Mouse (Mus musculus): Measurements from ENCODE around the gene Ube2h. TPM values are rescaled to one million over a fixed set of nuclear protein-coding genes. Genes with fewer than 3 reads are reported as not detected.

The Ube2h gene
- polyA plus RNA-seq, 1 experiment from 2014 or later: 40.1 TPM

DNA sequence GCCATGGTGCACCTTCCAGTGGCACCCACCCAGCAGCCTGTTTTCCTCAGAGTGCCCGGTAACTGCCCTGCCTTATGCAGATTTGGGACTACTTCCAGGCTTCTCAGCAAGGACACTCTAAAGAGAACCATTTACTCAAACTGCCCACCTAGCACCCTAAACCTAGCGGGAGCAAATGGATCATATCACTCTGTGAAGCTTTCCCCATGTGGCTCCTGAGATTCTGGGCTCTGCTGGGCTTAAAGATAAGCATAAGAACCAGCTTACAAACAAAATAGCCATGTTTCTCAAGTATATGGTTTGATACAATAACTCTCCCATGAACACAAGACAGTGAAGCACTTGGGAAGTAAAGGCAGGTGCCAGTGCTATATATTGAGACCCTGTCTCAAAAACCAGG, 11.8 kb downstream of the Ube2h start:
- Histone ChIP-seq H3K4me3 (no peak overlapping the region), H3K27ac (no peak overlapping the region), H3K9me3 (no peaks in the 10 kb centered on the region), H3K36me3 (peaks cover 24% of the 10 kb centered on the region), H3K27me3 (no peaks in the 10 kb centered on the region), H3K4me1 (no peaks in the 10 kb centered on the region), H3K9ac (no peak overlapping the region), H3K4me2 (no peak overlapping the region)
- ATAC-seq (ENCODE audit: borderline replicate concordance, extremely low read depth, low FRiP score, low TSS enrichment): no peak
- 88% methylated on average over 2 of the region's 2 CpGs for WGBS

DNA sequence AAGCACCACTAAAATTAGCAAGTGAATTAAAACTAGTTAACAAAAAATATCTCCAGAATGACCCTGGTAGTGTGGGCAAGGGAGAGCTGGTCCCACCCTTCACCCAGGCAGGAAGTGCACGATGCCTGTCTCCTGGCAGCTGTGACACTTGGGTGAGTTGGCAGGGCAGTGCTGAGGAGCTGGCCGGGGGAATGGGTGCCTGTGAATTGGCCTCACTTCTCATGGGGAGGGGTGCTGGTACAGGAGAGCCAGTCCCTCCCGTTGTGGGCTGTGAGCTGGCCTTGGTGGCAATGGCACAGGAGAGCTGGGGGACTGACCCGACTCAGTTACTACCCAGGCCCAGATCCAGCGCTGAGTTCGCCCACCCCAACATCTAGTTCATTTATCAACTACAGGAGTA, 16.4 kb downstream of the Ube2h start:
- 80% methylated on average over 6 of the region's 6 CpGs for WGBS
- Histone ChIP-seq H3K4me1 (no peaks in the 10 kb centered on the region), H3K4me3 (no peak overlapping the region), H3K4me2 (no peak overlapping the region), H3K36me3 (peaks cover 41% of the 10 kb centered on the region), H3K27me3 (no peaks in the 10 kb centered on the region), H3K9ac (no peak overlapping the region), H3K27ac (no peak overlapping the region), H3K9me3 (no peaks in the 10 kb centered on the region)
- ATAC-seq (ENCODE audit: borderline replicate concordance, extremely low read depth, low FRiP score, low TSS enrichment): no peak

DNA sequence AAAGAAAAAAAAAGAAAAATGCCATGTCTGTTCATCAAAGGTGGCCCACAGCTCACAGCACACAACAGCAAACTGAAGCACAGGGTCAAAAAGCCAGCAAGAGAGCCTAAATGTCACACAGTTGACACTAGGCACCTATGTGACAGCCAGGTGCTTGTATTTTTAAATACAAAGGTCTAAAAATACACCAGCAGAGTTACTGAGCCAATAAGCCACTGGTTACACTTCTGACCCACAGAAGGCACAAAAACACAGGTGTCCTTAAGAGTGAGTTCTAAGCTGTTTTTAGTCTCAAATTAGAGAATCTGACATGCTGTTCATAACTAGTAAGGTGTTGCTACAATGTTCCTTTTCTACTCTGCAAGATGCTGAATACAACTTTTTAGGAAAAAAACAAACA, 17.7 kb downstream of the Ube2h start:
- Histone ChIP-seq H3K4me3 (no peak overlapping the region), H3K27ac (no peak overlapping the region), H3K4me1 (no peaks in the 10 kb centered on the region), H3K9ac (no peak overlapping the region), H3K9me3 (no peaks in the 10 kb centered on the region), H3K27me3 (no peaks in the 10 kb centered on the region), H3K4me2 (no peak overlapping the region), H3K36me3 (peaks cover 42% of the 10 kb centered on the region)
- no peak for ATAC-seq (ENCODE audit: borderline replicate concordance, extremely low read depth, low FRiP score, low TSS enrichment)

DNA sequence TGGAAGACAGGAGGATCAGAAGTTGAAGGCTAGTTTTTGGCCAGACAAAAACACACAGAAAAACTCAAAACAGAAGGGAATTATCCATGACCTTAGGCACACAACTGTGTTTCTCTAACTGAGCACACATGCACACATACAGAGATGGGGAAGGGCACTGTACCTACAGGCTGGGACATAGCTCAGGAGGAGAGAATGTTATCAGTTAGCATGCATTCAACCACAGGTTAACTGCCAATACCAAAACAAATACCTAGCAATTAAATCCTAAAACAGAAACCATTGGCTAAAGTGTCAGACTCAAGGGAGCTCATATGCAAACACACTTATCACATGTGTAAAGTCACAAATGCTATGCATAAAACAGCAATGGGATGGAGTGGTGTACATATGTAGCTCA, 20.2 kb downstream of the Ube2h start:
- H3K9me3 ChIP-seq: no peaks in the 10 kb centered on the region
- no peak overlapping the region for H3K27ac ChIP-seq
- H3K36me3 ChIP-seq: peaks cover 46% of the 10 kb centered on the region
- no peak overlapping the region for H3K4me3 ChIP-seq
- no peak for ATAC-seq (ENCODE audit: borderline replicate concordance, extremely low read depth, low FRiP score, low TSS enrichment)
- no peak overlapping the region for H3K4me2 ChIP-seq
- H3K4me1 ChIP-seq: no peaks in the 10 kb centered on the region
- H3K27me3 ChIP-seq: no peaks in the 10 kb centered on the region
- no peak overlapping the region for H3K9ac ChIP-seq

DNA sequence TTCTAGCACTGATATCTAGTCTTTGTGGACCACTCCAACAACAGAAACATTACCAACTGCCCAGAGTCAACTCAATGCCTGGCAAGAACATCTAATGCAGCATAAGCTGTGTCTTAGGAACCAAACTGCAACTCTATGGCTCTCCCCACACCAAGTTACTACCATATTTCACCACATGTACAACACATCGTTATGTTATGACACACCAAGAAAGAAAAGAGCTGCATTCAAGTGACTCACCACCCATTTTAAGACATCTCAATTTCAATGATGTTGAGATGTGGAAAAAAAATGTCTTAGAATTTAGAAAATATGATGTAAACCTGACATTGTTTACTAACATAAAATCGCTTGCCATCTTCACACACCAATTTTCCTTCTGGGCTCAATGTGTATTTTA, 22.0 kb downstream of the Ube2h start:
- ATAC-seq (ENCODE audit: borderline replicate concordance, extremely low read depth, low FRiP score, low TSS enrichment): no peak
- 77% methylated on average over 2 of the region's 2 CpGs for WGBS
- H3K27me3 ChIP-seq: no peaks in the 10 kb centered on the region
- H3K4me3 ChIP-seq: no peak overlapping the region
- no peak overlapping the region for H3K9ac ChIP-seq
- no peaks in the 10 kb centered on the region for H3K9me3 ChIP-seq
- H3K4me1 ChIP-seq: no peaks in the 10 kb centered on the region
- H3K36me3 ChIP-seq: peaks cover 56% of the 10 kb centered on the region
- H3K27ac ChIP-seq: no peak overlapping the region
- H3K4me2 ChIP-seq: no peak overlapping the region

DNA sequence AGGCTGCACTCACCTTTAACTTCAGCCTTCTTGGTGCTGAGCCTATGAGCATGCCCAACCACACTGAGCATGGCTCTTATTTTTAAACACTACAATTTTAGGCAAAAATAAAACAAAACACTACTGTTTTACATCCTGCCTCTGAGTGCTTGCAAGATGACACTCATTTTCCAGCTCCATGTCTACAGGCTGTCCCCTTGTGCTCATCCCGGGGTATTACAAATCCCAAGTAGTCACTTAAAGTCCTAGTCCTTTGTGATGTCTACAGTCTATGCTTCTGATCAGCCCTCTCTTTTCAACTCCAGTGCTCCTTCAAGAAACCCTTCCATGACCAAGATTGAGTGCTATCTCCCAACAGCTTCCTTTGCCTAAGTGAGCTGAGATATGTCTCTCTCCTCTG, 26.0 kb downstream of the Ube2h start:
- 77% methylated on average over 1 of the region's 1 CpGs for WGBS
- Histone ChIP-seq H3K27me3 (no peaks in the 10 kb centered on the region), H3K27ac (no peak overlapping the region), H3K36me3 (peaks cover 37% of the 10 kb centered on the region), H3K9me3 (no peaks in the 10 kb centered on the region), H3K4me1 (no peaks in the 10 kb centered on the region), H3K4me3 (no peak overlapping the region), H3K9ac (no peak overlapping the region), H3K4me2 (no peak overlapping the region)
- no peak for ATAC-seq (ENCODE audit: borderline replicate concordance, extremely low read depth, low FRiP score, low TSS enrichment)

DNA sequence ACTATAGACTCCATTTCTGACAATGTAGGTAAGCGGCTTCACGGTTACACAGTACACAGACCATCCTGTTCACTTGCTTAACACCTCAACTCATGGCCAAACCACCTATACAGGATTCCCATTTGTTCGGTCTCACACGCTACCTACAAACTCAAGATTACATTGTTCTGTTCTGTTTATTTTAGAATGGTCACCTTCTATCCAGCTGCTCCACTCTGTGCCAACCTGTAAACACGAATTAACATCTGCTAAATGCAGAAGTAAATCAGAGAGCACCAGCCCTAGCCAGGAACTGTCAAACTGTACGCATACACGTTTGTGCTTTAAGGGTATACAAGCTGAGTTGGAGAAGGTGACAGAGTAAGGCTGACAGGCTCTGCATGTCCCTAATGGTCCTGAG, 27.5 kb downstream of the Ube2h start:
- H3K36me3 ChIP-seq: peaks cover 41% of the 10 kb centered on the region
- ATAC-seq (ENCODE audit: borderline replicate concordance, extremely low read depth, low FRiP score, low TSS enrichment): no peak
- no peak overlapping the region for H3K9ac ChIP-seq
- H3K4me3 ChIP-seq: no peak overlapping the region
- H3K9me3 ChIP-seq: no peaks in the 10 kb centered on the region
- no peaks in the 10 kb centered on the region for H3K4me1 ChIP-seq
- H3K27me3 ChIP-seq: no peaks in the 10 kb centered on the region
- no peak overlapping the region for H3K27ac ChIP-seq
- no peak overlapping the region for H3K4me2 ChIP-seq
- 78% methylated on average over 7 of the region's 7 CpGs for WGBS

DNA sequence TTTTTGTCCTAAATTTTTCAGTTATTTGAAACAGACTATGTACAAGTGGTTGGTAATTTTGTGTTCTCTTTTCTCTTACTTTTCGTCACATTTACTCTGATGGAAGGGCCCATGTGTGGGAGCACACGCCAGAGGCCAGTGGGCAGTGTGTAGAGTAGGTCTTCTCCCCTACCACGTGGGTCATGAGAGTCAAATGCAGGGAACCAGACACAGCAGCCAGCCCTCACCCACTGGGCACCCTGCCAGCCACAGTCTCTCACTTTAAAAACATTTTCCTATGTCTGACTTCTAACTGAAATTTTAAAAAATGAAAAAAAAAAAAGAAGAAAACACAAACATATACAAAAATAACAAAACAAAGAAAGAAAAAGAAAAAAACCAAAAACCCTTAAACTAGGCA, 28.0 kb downstream of the Ube2h start:
- WGBS: 57% methylated on average over 3 of the region's 3 CpGs

DNA sequence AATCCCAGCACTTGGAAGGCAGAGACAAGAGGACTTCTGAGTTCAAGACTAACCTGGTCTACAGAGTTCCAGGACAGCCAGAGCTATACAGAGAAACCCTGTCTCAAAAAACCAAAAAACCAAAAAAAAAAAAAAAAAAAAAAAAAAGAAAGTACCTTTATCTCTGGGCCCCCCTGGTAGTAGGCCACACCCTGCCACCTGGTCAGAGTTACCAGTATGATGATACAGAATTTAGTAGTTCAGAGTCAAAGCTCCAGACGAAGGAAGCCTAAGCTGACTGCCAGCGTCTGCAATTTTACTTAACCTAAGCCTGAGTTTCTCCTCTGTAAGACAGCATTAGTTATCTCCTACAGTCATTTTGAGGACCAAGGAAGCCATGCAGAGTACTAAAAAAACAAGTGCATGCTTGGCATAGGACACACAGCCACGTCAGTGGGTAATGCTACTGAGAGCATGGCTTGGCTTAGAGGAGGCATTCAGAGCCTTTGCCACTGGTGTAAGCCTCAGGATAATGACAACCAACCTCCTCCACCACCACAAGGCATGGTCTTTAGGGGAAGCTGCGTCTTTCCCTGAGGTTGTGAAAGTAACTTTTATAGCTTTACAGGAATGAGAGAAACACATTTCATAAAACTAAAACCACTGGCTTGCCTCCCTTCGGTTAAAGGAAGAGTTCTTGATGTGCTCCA, 29.0 kb downstream of the Ube2h start:
- 77% methylated on average over 5 of the region's 5 CpGs for WGBS
- Histone ChIP-seq H3K27me3 (no peaks in the 10 kb centered on the region), H3K36me3 (peaks cover 42% of the 10 kb centered on the region), H3K9me3 (no peaks in the 10 kb centered on the region), H3K4me3 (no peak overlapping the region), H3K9ac (no peak overlapping the region), H3K27ac (no peak overlapping the region), H3K4me1 (no peaks in the 10 kb centered on the region), H3K4me2 (no peak overlapping the region)
- no peak for ATAC-seq (ENCODE audit: borderline replicate concordance, extremely low read depth, low FRiP score, low TSS enrichment)

More for the DNA sequence above, 28.0 kb downstream of the Ube2h start:
- no peak overlapping the region for H3K27ac ChIP-seq
- H3K4me3 ChIP-seq: no peak overlapping the region
- H3K36me3 ChIP-seq: peaks cover 41% of the 10 kb centered on the region
- no peaks in the 10 kb centered on the region for H3K27me3 ChIP-seq
- no peaks in the 10 kb centered on the region for H3K4me1 ChIP-seq
- no peaks in the 10 kb centered on the region for H3K9me3 ChIP-seq
- no peak for ATAC-seq (ENCODE audit: borderline replicate concordance, extremely low read depth, low FRiP score, low TSS enrichment)
- H3K9ac ChIP-seq: no peak overlapping the region
- no peak overlapping the region for H3K4me2 ChIP-seq

DNA sequence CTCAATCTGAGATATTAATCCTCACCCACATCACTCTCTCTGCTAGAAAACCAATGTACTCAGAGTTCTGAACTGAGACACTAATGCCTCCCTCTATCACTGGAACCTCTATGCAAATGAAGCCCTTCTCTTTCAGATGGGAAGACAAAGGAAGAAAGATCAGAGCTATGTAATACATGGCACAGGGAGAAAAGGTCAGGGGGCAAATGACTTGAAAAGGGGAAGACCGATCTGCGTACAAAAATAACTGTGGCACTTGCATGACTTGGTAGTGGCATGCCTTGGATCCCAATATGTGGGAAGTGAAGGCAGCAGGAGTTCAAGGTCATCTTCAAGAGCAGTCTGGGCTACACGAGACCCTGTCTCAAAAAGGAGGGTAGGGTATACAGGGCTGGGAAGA, 31.4 kb downstream of the Ube2h start:
- WGBS: 58% methylated on average over 3 of the region's 3 CpGs

DNA sequence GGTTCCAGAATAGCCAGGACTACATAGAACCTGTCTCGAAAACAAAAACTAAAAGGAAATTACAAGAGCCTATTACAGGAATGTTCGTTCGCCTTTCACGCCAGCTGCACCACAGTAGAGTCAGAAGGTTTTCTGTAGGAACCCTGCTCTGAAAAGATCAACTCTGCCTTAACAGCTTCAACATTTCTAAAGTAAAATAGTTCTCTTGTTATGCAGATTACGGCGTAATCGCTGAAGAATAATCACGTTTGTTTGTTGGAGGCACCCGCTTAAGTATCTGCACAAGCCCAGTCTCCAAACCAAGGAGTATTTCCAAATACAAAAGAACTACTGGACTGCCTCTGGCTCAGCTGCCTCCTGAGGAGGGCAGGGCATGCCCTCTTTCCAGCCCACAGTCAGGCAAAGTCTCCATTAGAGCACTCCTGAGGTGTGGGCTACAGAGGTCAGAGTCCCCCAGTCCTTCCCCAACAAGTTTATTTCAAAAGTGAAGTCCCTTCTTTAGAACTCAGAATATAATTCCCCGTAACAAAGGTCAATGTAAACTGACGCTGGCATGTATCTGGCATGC, 31.9 kb downstream of the Ube2h start:
- peaks cover 32% of the 10 kb centered on the region for H3K36me3 ChIP-seq
- no peaks in the 10 kb centered on the region for H3K4me1 ChIP-seq
- WGBS: 88% methylated on average over 11 of the region's 11 CpGs

More for the DNA sequence above, 31.4 kb downstream of the Ube2h start:
- H3K9me3 ChIP-seq: no peaks in the 10 kb centered on the region
- no peak overlapping the region for H3K4me2 ChIP-seq
- no peaks in the 10 kb centered on the region for H3K27me3 ChIP-seq
- no peak for ATAC-seq (ENCODE audit: borderline replicate concordance, extremely low read depth, low FRiP score, low TSS enrichment)
- no peak overlapping the region for H3K4me3 ChIP-seq
- H3K9ac ChIP-seq: no peak overlapping the region
- H3K36me3 ChIP-seq: peaks cover 30% of the 10 kb centered on the region
- H3K4me1 ChIP-seq: no peaks in the 10 kb centered on the region
- H3K27ac ChIP-seq: no peak overlapping the region

DNA sequence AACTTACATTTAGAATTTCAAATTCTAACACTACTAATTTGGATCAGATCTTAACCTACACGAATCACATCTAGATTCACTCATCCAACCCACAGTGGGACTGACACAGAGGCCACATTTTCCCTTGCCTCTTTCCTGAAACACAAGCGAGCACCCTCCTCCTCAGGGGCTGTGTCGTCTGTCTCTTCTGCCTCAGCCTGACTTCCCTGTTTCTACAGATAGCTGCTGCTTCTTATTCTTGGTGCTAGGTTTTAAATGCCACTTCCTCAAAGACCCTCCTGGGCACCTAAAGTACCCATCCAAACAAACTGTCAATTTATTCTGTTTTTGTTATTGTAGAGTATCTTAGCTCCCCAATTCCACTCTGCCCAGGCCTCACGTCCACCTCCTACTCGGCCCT, 34.5 kb downstream of the Ube2h start:
- Histone ChIP-seq H3K4me1 (no peaks in the 10 kb centered on the region), H3K4me2 (no peak overlapping the region), H3K36me3 (peaks cover 35% of the 10 kb centered on the region), H3K4me3 (no peak overlapping the region), H3K27ac (no peak overlapping the region), H3K27me3 (no peaks in the 10 kb centered on the region), H3K9me3 (no peaks in the 10 kb centered on the region), H3K9ac (no peak overlapping the region)
- ATAC-seq (ENCODE audit: borderline replicate concordance, extremely low read depth, low FRiP score, low TSS enrichment): no peak
- WGBS: 74% methylated on average over 5 of the region's 5 CpGs

More for the DNA sequence above, 31.9 kb downstream of the Ube2h start:
- Histone ChIP-seq H3K27ac (no peak overlapping the region), H3K4me2 (no peak overlapping the region), H3K4me3 (no peak overlapping the region), H3K9me3 (no peaks in the 10 kb centered on the region), H3K9ac (no peak overlapping the region), H3K27me3 (no peaks in the 10 kb centered on the region)
- ATAC-seq (ENCODE audit: borderline replicate concordance, extremely low read depth, low FRiP score, low TSS enrichment): no peak

DNA sequence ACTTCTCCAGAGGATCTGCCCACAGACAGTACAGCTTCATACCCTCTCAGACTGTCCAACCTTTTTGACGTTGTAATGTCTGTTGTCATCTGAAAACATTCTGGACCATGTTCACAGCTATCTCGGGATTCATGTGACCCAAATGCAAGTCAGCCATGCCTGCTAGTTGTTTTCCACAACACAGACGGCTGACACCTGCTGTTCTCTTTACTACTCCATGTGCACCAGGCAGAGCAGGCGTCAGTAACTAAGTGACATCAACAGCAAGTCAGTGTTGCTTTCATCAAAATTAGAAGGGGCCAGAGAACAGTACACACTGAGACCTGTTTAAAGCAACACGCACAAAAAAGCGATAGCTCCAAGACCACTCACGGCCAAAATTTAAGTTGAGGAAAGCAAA, 36.9 kb downstream of the Ube2h start:
- no peak for ATAC-seq (ENCODE audit: borderline replicate concordance, extremely low read depth, low FRiP score, low TSS enrichment)
- WGBS: 91% methylated on average over 7 of the region's 7 CpGs
- peaks cover 31% of the 10 kb centered on the region for H3K36me3 ChIP-seq
- 0 out of 2 replicates have a peak, but pooled peaks cover 4% of the 10 kb centered on the region for H3K4me1 ChIP-seq
- no peaks in the 10 kb centered on the region for H3K27me3 ChIP-seq
- H3K9ac ChIP-seq: no peak overlapping the region
- H3K27ac ChIP-seq: no peak overlapping the region
- no peak overlapping the region for H3K4me2 ChIP-seq
- no peak overlapping the region for H3K4me3 ChIP-seq
- H3K9me3 ChIP-seq: no peaks in the 10 kb centered on the region

All from lung, embryonic 15.5 days (tissue).